Comparison of ENCODE assay signal across 9 mouse cellular contexts in genomic region chr14:31133023-31133665, GRCm38 (mm10). TPM values are rescaled to one million over a fixed set of nuclear protein-coding genes. Genes with fewer than 3 reads are reported as not detected.
DNase-seq lines count a peak whose midpoint lies in the region; ATAC-seq and TF ChIP-seq lines count a peak whose summit lies in the region.
"Had no signal": no experiment of that assay in that cellular context is flagged by ENCODE, and none has a peak within 500 bp of the region (broad histone marks: within the 10 kb centered on the region; RNA-seq: fewer than 3 reads in every experiment).

No protein-coding gene starts in this region.

- H3K4me1 ChIP-seq in hindbrain, embryonic 11.5 days (replicated peaks; ENCODE audit: control insufficient read depth, insufficient read depth, low read length) = peaks cover 9% of the 10 kb centered on the region; the same call in 1 of the 2 replicates
- H3K4me1 ChIP-seq in lung, adult 2 months (ENCODE audit: control insufficient read depth, insufficient read depth, low read length) = 0 out of 2 replicates have a peak, but pooled peaks cover 2% of the 10 kb centered on the region

- peaks cover 24% of the 10 kb centered on the region for H3K36me3 ChIP-seq in hindbrain, embryonic 11.5 days (ENCODE audit: control insufficient read depth, insufficient read depth, low read length)

- H3K27me3 ChIP-seq in hindbrain, embryonic 11.5 days (ENCODE audit: control insufficient read depth, insufficient read depth, low read length) = no peaks in the 10 kb centered on the region

- WGBS in hindbrain, embryonic 11.5 days = 79% methylated on average over 11 of the region's 11 CpGs
- 55% methylated on average over 11 of the region's 11 CpGs for WGBS in lung, adult 2 months

- no peak overlapping the region for H3K4me3 ChIP-seq in hindbrain, embryonic 11.5 days (ENCODE audit: low read depth, low read length)
- H3K4me3 ChIP-seq in lung, adult 2 months (replicated peaks; ENCODE audit: extremely low read depth, low read depth, low read length) = no peak overlapping the region
- H3K4me3 ChIP-seq: heart, adult 2 months had no signal

- H3K4me2 ChIP-seq in hindbrain, embryonic 11.5 days (replicated peaks; ENCODE audit: low read depth, low read length) = peak overlapping the region; percentile 14; the same call in 1 of the 2 replicates

- no peak for TF ChIP-seq CTCF in lung, adult 2 months (IDR thresholded peaks at IDR 0.05; ENCODE audit: insufficient read depth, low read length)

- DNase-seq in thymus, adult 18-20 months = peak; percentile 1 to 3
- DNase-seq in thymus, postnatal 25 days = no peak
- DNase-seq in hindbrain, embryonic 11.5 days (ENCODE audit: low spot score) = no peak
- DNase-seq in lung, adult 2 months = peak; percentile 52
- DNase-seq in testis, postnatal 10 days (ENCODE audit: low spot score) = peak; percentile 39
- no peak for DNase-seq in spleen, postnatal 4 days (ENCODE audit: low spot score in 2 of 2)
- no peak for DNase-seq in thymus, postnatal 4 days
- DNase-seq in urinary bladder, postnatal 14 days (ENCODE audit: low spot score) = no peak

- ATAC-seq in hindbrain, embryonic 11.5 days (ENCODE audit: low FRiP score) = no peak

- no peak overlapping the region for H3K27ac ChIP-seq in hindbrain, embryonic 11.5 days (ENCODE audit: low read depth, low read length)
- H3K27ac ChIP-seq: heart, adult 2 months had no signal

- no peak overlapping the region for H3K9ac ChIP-seq in hindbrain, embryonic 11.5 days (ENCODE audit: low read depth, low read length)

- no peaks in the 10 kb centered on the region for H3K9me3 ChIP-seq in hindbrain, embryonic 11.5 days (ENCODE audit: control insufficient read depth, low read length)

- TF ChIP-seq POLR2A in lung, adult 2 months (IDR thresholded peaks at IDR 0.05; ENCODE audit: borderline replicate concordance, extremely low read depth, low read depth, low read length) = no peak

RNA-seq across cellular contexts. Expression of gene Nt5dc2, which starts 2.3 kb away (rescaled TPM):
- 458 and 483 TPM in 2 replicates for polyA plus RNA-seq in hindbrain, embryonic 11.5 days (2014; fragmentation: Nextera tagmentation; extraction: Ambion mirVana)
- 147 and 266 TPM in 2 replicates for polyA plus RNA-seq in lung, adult 2 months (2012; rRNA removed)

RNA-seq across cellular contexts. Expression of gene Smim4, which starts 4.4 kb away (rescaled TPM):
- 58.7 and 65.0 TPM in 2 replicates for polyA plus RNA-seq in hindbrain, embryonic 11.5 days (2014; fragmentation: Nextera tagmentation; extraction: Ambion mirVana)
- 58.1 and 70.0 TPM in 2 replicates for polyA plus RNA-seq in lung, adult 2 months (2012; rRNA removed)

RNA-seq across cellular contexts. Expression of gene Stab1, which starts 35.3 kb away (rescaled TPM):
- 23.5 and 25.5 TPM in 2 replicates for polyA plus RNA-seq in hindbrain, embryonic 11.5 days (2014; fragmentation: Nextera tagmentation; extraction: Ambion mirVana)
- polyA plus RNA-seq in lung, adult 2 months (2012; rRNA removed) = 114 and 136 TPM in 2 replicates

Comparison
In these comparisons a context has a peak if more than half of its experiments do, and no peak if none do; other contexts are left out.
1. DNase-seq: peak in thymus, adult 18-20 months (2 of 2), lung, adult 2 months (single experiment) and testis, postnatal 10 days (single experiment); none in thymus, postnatal 25 days (single experiment), hindbrain, embryonic 11.5 days (single experiment), spleen, postnatal 4 days (0 of 2), thymus, postnatal 4 days (single experiment) and urinary bladder, postnatal 14 days (single experiment).